Mouse (Mus musculus) kidney, adult 2 months (tissue): ENCODE measurements around the gene Rhobtb1. TPM values are rescaled to one million over a fixed set of nuclear protein-coding genes. Genes with fewer than 3 reads are reported as not detected.
A peak's percentile ranks its signal among the peaks of the same experiment; 100 is the strongest.

Experiments used
- DNase-seq: peaks from one replicate; pipeline ENCODE4 v3.0.0; 2021
- H3K27ac ChIP-seq: fragments of 200-500 bp; 2 replicates; pipeline ENCODE4 v1.5.1; 2012; ENCODE audit warnings: low read depth, low read length, control low read depth, inconsistent platforms; ENCODE audit not compliant: insufficient read depth
- H3K27me3 ChIP-seq: fragments of 200-500 bp; replicated peaks from 2 replicates; pipeline ENCODE4 v1.6.1; 2012; ENCODE audit warnings: mild to moderate bottlenecking, moderate library complexity, low read length, inconsistent platforms; ENCODE audit not compliant: control insufficient read depth, insufficient read depth
- H3K36me3 ChIP-seq: fragments of 200-500 bp; 2 replicates; pipeline ENCODE4 v1.6.1; 2012; ENCODE audit warnings: mild to moderate bottlenecking, moderate library complexity, low read length, inconsistent platforms; ENCODE audit not compliant: control insufficient read depth, insufficient read depth
- H3K4me1 ChIP-seq: fragments of 200-500 bp; 2 replicates; pipeline ENCODE4 v1.6.1; 2011; ENCODE audit warnings: low read length; ENCODE audit not compliant: control insufficient read depth, insufficient read depth
- H3K4me3 ChIP-seq: fragments of 200-500 bp; 2 replicates; pipeline ENCODE4 v1.5.1; 2011; ENCODE audit warnings: mild to moderate bottlenecking, low read depth, low read length, control low read depth; ENCODE audit not compliant: insufficient read depth
- CTCF ChIP-seq: fragments of 200-500 bp; conservative IDR thresholded peaks from 2 replicates; pipeline ENCODE4 v1.5.1; 2011; ENCODE audit warnings: low read depth, mild to moderate bottlenecking, control low read depth, low read length, moderate library complexity, mixed read lengths; ENCODE audit not compliant: insufficient read depth, insufficient read length
- POLR2A ChIP-seq: fragments of 200-500 bp; IDR thresholded peaks from one replicate; pipeline ENCODE4 v1.6.1; 2011; ENCODE audit warnings: low read depth, low read length, control low read depth
- WGBS: fragments of 180-500 bp; shearing (Covaris S2); methylation state at CpG from one replicate; pipeline ENCODE4 v1.1.7; 2018; 5-methylcytosine and 5-hydroxymethylcytosine counted together
- polyA plus RNA-seq: library from polyadenylated mRNA; depleted of rRNA; stranded (reverse); fragments of >200 nt; gene quantifications from 2 replicates; pipeline ENCODE4 v1.2.3, GENCODE M21; 2012

Gene Rhobtb1
- polyA plus RNA-seq, 1 experiment = 20.6 TPM

DNA sequence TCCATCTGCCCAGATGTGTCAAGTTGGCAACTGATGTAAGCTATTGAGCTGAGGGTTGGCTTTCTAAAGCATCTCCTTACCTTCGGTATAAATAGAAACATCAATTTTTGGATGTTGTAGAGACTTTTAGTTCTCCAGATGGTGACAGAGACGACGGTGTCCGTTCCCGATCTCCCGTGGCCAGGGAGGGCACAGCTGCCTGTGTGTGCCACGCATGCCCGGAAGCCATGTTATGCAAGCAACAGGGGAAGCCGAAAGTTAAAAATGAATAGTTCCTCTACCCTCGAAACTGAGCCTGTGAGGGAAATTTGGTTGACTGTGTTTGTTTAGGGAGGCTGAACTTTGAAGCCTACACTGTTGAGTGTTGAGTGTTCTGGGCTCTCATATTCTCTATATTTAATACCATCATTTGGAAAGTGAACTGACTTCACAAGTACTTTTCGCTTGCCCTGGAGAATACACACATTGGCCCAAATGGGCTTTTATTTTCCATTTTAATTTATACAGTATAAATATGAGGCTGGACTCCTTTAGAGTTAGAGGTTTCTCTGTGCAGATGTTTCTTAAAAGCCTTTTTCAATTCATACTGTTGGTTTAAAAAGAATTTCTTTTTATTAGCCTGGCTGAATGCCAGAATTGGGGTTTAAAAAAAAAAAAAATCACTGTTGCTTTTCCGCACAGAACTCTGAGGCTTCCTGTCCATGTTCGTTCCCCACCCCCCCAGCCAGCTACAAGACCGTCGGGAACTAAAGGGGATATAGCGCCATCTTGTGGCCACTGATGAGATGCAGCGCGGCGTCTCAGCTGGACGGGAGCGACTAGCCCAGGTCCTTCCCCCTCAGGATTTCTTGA is 169.7 kb downstream of the Rhobtb1 start:
- DNase-seq = peak; percentile 92
- Histone ChIP-seq H3K27ac (peak overlapping the region; percentile 73; the same call in 1 of the 2 replicates), H3K27me3 (no peaks in the 10 kb centered on the region), H3K36me3 (no peaks in the 10 kb centered on the region), H3K4me3 (peak overlapping the region; percentile 42), H3K4me1 (peaks cover 2% of the 10 kb centered on the region; the same call in 1 of the 2 replicates)
- TF ChIP-seq POLR2A (no peak), CTCF (peak; percentile 93)
- WGBS = 37% methylated on average over 21 of the region's 21 CpGs

DNA sequence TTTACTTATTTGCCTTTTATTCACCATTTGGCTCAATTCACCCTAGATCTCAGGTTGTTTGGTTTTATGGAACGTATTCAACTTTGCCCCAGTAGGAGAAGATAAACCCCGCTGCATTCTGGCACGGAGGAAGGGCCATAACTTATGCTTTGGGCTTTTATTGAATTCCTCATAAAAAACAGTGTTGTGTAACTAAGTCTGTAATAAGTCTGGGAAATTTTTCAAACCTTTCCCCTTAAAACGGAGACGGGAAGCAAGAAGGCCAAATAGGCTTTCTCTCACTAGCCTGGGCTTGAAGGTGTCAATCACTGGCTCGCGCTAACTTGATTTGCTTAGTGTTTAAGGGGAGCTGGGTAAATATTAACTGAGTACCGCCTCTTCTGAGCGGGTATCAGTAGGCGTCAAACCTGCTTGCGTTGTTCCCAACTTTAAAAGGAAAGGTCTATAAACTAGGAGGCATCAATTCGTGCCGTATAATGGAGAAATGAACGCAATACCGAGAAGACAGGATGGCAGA is 170.3 kb downstream of the Rhobtb1 start:
- Histone ChIP-seq H3K27ac (peak overlapping the region; percentile 73; the same call in 1 of the 2 replicates), H3K27me3 (no peaks in the 10 kb centered on the region), H3K36me3 (no peaks in the 10 kb centered on the region), H3K4me3 (peak overlapping the region; percentile 42), H3K4me1 (peaks cover 2% of the 10 kb centered on the region; the same call in 1 of the 2 replicates)
- DNase-seq = peak; percentile 72
- WGBS = 18% methylated on average over 15 of the region's 15 CpGs
- TF ChIP-seq POLR2A (no peak), CTCF (no peak)

DNA sequence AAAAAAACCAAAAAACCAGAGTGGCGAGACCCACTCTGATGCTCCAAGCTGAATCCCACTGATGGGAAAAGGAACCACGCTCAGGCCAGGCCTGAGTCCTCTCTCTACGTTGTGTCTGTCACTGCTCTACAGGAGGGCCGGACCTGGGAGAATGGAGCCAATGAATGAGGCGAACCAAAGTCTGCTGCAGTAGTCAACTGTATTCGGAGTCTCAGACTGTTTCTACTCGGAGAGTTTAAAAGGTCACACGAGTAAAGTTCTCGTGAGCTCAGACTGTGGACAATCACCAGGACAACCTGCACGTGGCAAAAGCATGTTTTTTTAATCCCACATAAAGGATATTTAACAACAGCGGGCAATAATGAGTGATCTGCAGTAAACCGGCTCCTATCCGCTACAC is 172.8 kb downstream of the Rhobtb1 start:
- H3K27me3 ChIP-seq = no peaks in the 10 kb centered on the region
- no peaks in the 10 kb centered on the region for H3K36me3 ChIP-seq
- H3K27ac ChIP-seq = no peak overlapping the region
- peak; percentile 25 for DNase-seq
- H3K4me1 ChIP-seq = peaks cover 2% of the 10 kb centered on the region; the same call in 1 of the 2 replicates
- WGBS = 65% methylated on average over 13 of the region's 13 CpGs
- H3K4me3 ChIP-seq = no peak overlapping the region
- TF ChIP-seq POLR2A = no peak
- no peak for TF ChIP-seq CTCF

DNA sequence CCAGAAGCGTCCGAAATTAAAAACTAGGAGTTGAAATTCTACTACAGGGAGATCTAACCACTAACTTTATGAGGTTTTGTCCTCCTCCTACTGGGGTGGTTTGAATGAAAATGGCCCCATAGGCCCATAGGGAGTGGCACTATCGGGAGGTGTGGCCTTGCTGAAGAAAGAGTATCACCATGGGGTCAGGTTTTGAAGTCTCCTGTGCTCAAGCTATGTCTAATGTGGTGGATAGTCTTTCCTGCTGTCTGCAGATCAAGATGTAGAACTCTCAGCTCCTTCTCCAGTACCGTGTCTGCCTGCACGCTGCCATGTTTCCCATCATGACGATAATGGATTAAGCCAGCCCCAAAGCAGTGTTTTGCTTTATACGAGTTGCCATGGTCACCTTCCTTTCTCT is 173.6 kb downstream of the Rhobtb1 start:
- Histone ChIP-seq H3K4me1 (peaks cover 2% of the 10 kb centered on the region; the same call in 1 of the 2 replicates), H3K4me3 (no peak overlapping the region), H3K27ac (no peak overlapping the region), H3K27me3 (no peaks in the 10 kb centered on the region), H3K36me3 (no peaks in the 10 kb centered on the region)
- WGBS = 92% methylated on average over 7 of the region's 7 CpGs
- no peak for DNase-seq
- TF ChIP-seq POLR2A = no peak
- TF ChIP-seq CTCF = no peak

DNA sequence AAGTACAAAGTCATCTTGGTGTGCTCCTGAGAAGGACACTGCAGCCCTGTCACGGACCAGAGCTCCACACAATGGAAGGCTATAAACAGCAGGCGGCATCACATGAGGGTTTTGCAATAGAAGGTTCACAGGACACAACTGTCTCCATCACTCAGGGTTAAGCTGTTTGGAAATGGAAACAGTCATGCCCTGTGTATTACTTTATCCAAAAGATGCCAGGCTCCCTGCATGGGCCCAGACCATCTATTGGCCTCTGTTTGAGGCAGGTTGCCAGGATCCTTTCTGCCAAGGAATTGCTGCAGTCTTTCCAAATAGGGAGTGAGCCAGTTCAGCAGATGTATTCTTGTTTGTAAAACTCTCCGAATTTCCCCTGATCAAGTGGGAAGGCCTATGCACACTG is 175.2 kb downstream of the Rhobtb1 start:
- peak; percentile 14 for DNase-seq
- TF ChIP-seq CTCF (no peak), POLR2A (no peak)
- H3K4me1 ChIP-seq = peaks cover 2% of the 10 kb centered on the region; the same call in 1 of the 2 replicates
- H3K27me3 ChIP-seq = no peaks in the 10 kb centered on the region
- WGBS = 83% methylated on average over 3 of the region's 3 CpGs
- no peak overlapping the region for H3K4me3 ChIP-seq
- no peak overlapping the region for H3K27ac ChIP-seq
- no peaks in the 10 kb centered on the region for H3K36me3 ChIP-seq

DNA sequence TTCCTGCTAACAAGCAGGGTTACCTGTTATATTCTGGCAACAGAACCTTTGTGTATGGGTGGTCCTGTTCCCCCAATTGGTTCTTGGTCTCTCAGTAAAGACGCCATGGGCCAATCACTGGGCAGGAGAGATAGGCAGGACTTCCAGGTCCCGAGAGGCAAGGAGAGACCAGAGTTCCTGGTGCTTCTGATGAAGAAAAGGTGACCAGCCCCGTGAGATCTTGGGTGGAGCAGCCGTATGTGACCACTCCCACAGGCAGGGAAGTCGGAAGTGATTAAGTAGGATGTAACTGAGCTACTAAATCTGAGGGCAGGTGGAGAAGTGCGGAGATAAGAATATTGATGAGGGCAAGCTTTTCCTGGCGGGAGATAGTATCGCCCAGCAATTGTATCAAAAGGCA is 176.1 kb downstream of the Rhobtb1 start:
- H3K27me3 ChIP-seq = no peaks in the 10 kb centered on the region
- 79% methylated on average over 8 of the region's 8 CpGs for WGBS
- H3K27ac ChIP-seq = no peak overlapping the region
- H3K36me3 ChIP-seq = no peaks in the 10 kb centered on the region
- no peaks in the 10 kb centered on the region for H3K4me1 ChIP-seq
- TF ChIP-seq POLR2A (no peak), CTCF (no peak)
- DNase-seq = no peak
- no peak overlapping the region for H3K4me3 ChIP-seq

DNA sequence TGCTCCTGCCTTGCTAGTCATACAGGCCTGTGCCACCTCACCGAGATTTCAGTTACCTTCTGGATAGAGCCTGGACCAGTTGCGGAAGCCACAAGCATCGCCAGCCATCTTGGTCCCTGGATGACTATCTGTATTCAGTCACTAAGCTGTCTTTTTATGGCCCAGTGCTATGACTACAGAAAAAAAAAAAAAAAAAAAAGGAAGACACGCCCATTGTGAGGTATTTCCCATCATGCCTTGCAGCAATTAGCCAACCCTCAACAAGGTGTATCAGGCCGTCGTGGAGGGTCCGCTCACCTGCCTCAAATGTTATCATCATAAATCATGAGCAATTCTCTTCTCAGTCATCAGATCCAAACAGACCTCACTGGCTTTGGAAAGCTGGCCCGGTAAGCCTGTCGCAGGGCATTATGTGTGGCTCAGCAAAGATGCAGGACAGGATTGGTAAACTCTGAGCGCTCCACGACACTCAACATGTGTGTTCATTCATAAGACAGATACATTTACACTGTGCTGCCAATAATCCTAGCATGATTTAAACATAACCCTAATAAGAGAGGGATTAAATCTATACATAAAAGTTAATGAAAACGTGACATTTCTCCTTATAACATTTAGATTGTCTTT is 176.9 kb downstream of the Rhobtb1 start:
- Histone ChIP-seq H3K27me3 (no peaks in the 10 kb centered on the region), H3K36me3 (no peaks in the 10 kb centered on the region), H3K4me1 (no peaks in the 10 kb centered on the region), H3K4me3 (no peak overlapping the region), H3K27ac (no peak overlapping the region)
- WGBS = 92% methylated on average over 12 of the region's 12 CpGs
- DNase-seq = no peak
- TF ChIP-seq POLR2A (no peak), CTCF (no peak)
